Mouse (Mus musculus): Measurements from ENCODE around the gene Gm45233. TPM values are rescaled to one million over a fixed set of nuclear protein-coding genes. Genes with fewer than 3 reads are reported as not detected.

The Gm45233 gene
- total RNA-seq, 1 experiment, result not detected

- H3K4me3 ChIP-seq (ENCODE audit: insufficient read depth in 1 of 2, low read depth in 1 of 2, low read length in 2 of 2, poor library complexity in 1 of 2, severe bottlenecking in 1 of 2), result no peak overlapping the region
- peaks cover 2 to 3% of the 10 kb centered on the region in 2 experiments; a peak in 2 of 4 replicates for H3K4me1 ChIP-seq (ENCODE audit: control insufficient read depth in 2 of 2, insufficient read depth in 2 of 2, low read length in 2 of 2, poor library complexity in 1 of 2)
- in situ Hi-C loops (cut with MboI; ENCODE audit: low sequenced_read_pairs in 2 of 2, unreplicated experiment in 2 of 2), result no loop called here
- DNase-seq (ENCODE audit: low read depth, low spot score), result no peak
- H3K27ac ChIP-seq (ENCODE audit: insufficient read depth, low read depth, low read length, poor library complexity, severe bottlenecking), result no peak overlapping the region
- no peak overlapping the region for H3K9ac ChIP-seq (ENCODE audit: insufficient read depth, low read depth, low read length, poor library complexity, severe bottlenecking)
- no peaks in the 10 kb centered on the region for H3K36me3 ChIP-seq (ENCODE audit: control insufficient read depth, insufficient read depth, low read length, poor library complexity, severe bottlenecking)
- no peaks in the 10 kb centered on the region for H3K9me3 ChIP-seq (ENCODE audit: control insufficient read depth, insufficient read depth, low read depth, low read length)
- no peak for TF ChIP-seq ZNF384 (IDR thresholded peaks at IDR 0.05; ENCODE audit: low read depth, low read length)
- TF ChIP-seq ZC3H11A (IDR thresholded peaks at IDR 0.05; ENCODE audit: borderline replicate concordance, low read depth, low read length), result no peak
- no peak for TF ChIP-seq CHD2 (IDR thresholded peaks at IDR 0.05; ENCODE audit: low read depth, low read length)
- TF ChIP-seq HCFC1 (IDR thresholded peaks at IDR 0.05; ENCODE audit: borderline replicate concordance, insufficient read depth, low read length), result no peak
- TF ChIP-seq MAFK (IDR thresholded peaks at IDR 0.05; ENCODE audit: insufficient read depth, low read depth, low read length), result no peak
Observed at GRCm38 (mm10) chr7:43423991-43424625, 19.8 kb upstream of the Gm45233 start.

GRCm38 (mm10) chr7:43427406-43427805 lies 16.5 kb upstream of the Gm45233 start, which contains the start of gene Lim2:
Lim2 (plus strand) TSS chr7:43427670.
- H3K27ac ChIP-seq (ENCODE audit: insufficient read depth, low read depth, low read length, poor library complexity, severe bottlenecking), result no peak within 1 kb of the TSS
- H3K9ac ChIP-seq (ENCODE audit: insufficient read depth, low read depth, low read length, poor library complexity, severe bottlenecking), result no peak within 1 kb of the TSS
- no peaks in the 10 kb centered on the region for H3K9me3 ChIP-seq (ENCODE audit: control insufficient read depth, insufficient read depth, low read depth, low read length)
- H3K36me3 ChIP-seq (ENCODE audit: control insufficient read depth, insufficient read depth, low read length, poor library complexity, severe bottlenecking), result no peaks in the 10 kb centered on the region
- DNase-seq (ENCODE audit: low read depth, low spot score), result no peak
- peaks cover 2 to 6% of the 10 kb centered on the region in 2 experiments; a peak in 3 of 4 replicates for H3K4me1 ChIP-seq (ENCODE audit: control insufficient read depth in 2 of 2, insufficient read depth in 2 of 2, low read length in 2 of 2, poor library complexity in 1 of 2)
- TF ChIP-seq CHD2 (IDR thresholded peaks at IDR 0.05; ENCODE audit: low read depth, low read length), result no peak
- no peak for TF ChIP-seq ZNF384 (IDR thresholded peaks at IDR 0.05; ENCODE audit: low read depth, low read length)
- TF ChIP-seq MAFK (IDR thresholded peaks at IDR 0.05; ENCODE audit: insufficient read depth, low read depth, low read length), result no peak
- TF ChIP-seq ZC3H11A (IDR thresholded peaks at IDR 0.05; ENCODE audit: borderline replicate concordance, low read depth, low read length), result no peak
- no peak for TF ChIP-seq HCFC1 (IDR thresholded peaks at IDR 0.05; ENCODE audit: borderline replicate concordance, insufficient read depth, low read length)
- in situ Hi-C loops (cut with MboI; ENCODE audit: low sequenced_read_pairs in 2 of 2, unreplicated experiment in 2 of 2), result no loop called here
- no peak within 1 kb of the TSS for H3K4me3 ChIP-seq (ENCODE audit: insufficient read depth in 1 of 2, low read depth in 1 of 2, low read length in 2 of 2, poor library complexity in 1 of 2, severe bottlenecking in 1 of 2)

- Histone ChIP-seq H3K4me1 (ENCODE audit: control insufficient read depth in 2 of 2, insufficient read depth in 2 of 2, low read length in 2 of 2, poor library complexity in 1 of 2) (peaks cover 6 to 12% of the 10 kb centered on the region in 2 experiments; a peak in 3 of 4 replicates), H3K4me3 (ENCODE audit: insufficient read depth in 1 of 2, low read depth in 1 of 2, low read length in 2 of 2, poor library complexity in 1 of 2, severe bottlenecking in 1 of 2) (no peak overlapping the region), H3K9me3 (ENCODE audit: control insufficient read depth, insufficient read depth, low read depth, low read length) (no peaks in the 10 kb centered on the region), H3K27ac (ENCODE audit: insufficient read depth, low read depth, low read length, poor library complexity, severe bottlenecking) (no peak overlapping the region), H3K9ac (ENCODE audit: insufficient read depth, low read depth, low read length, poor library complexity, severe bottlenecking) (no peak overlapping the region), H3K36me3 (ENCODE audit: control insufficient read depth, insufficient read depth, low read length, poor library complexity, severe bottlenecking) (no peaks in the 10 kb centered on the region)
- TF ChIP-seq ZC3H11A (IDR thresholded peaks at IDR 0.05; ENCODE audit: borderline replicate concordance, low read depth, low read length), result no peak
- TF ChIP-seq HCFC1 (IDR thresholded peaks at IDR 0.05; ENCODE audit: borderline replicate concordance, insufficient read depth, low read length), result no peak
- no peak for TF ChIP-seq CHD2 (IDR thresholded peaks at IDR 0.05; ENCODE audit: low read depth, low read length)
- no peak for TF ChIP-seq MAFK (IDR thresholded peaks at IDR 0.05; ENCODE audit: insufficient read depth, low read depth, low read length)
- no peak for TF ChIP-seq ZNF384 (IDR thresholded peaks at IDR 0.05; ENCODE audit: low read depth, low read length)
- in situ Hi-C loops (cut with MboI; ENCODE audit: low sequenced_read_pairs in 2 of 2, unreplicated experiment in 2 of 2), result no loop called here
- DNase-seq (ENCODE audit: low read depth, low spot score), result no peak
Observed at GRCm38 (mm10) chr7:43429500-43429899, 14.4 kb upstream of the Gm45233 start.

GRCm38 (mm10) chr7:43432891-43433290 lies 11.0 kb upstream of the Gm45233 start:
- no peak for DNase-seq (ENCODE audit: low read depth, low spot score)
- Histone ChIP-seq H3K4me3 (ENCODE audit: insufficient read depth in 1 of 2, low read depth in 1 of 2, low read length in 2 of 2, poor library complexity in 1 of 2, severe bottlenecking in 1 of 2) (no peak overlapping the region), H3K4me1 (ENCODE audit: control insufficient read depth in 2 of 2, insufficient read depth in 2 of 2, low read length in 2 of 2, poor library complexity in 1 of 2) (peaks cover 4 to 12% of the 10 kb centered on the region in 2 experiments; a peak in 3 of 4 replicates), H3K9ac (ENCODE audit: insufficient read depth, low read depth, low read length, poor library complexity, severe bottlenecking) (no peak overlapping the region), H3K27ac (ENCODE audit: insufficient read depth, low read depth, low read length, poor library complexity, severe bottlenecking) (no peak overlapping the region), H3K9me3 (ENCODE audit: control insufficient read depth, insufficient read depth, low read depth, low read length) (no peaks in the 10 kb centered on the region), H3K36me3 (ENCODE audit: control insufficient read depth, insufficient read depth, low read length, poor library complexity, severe bottlenecking) (no peaks in the 10 kb centered on the region)
- in situ Hi-C loops (cut with MboI; ENCODE audit: low sequenced_read_pairs in 2 of 2, unreplicated experiment in 2 of 2), result no loop called here
- TF ChIP-seq ZC3H11A (IDR thresholded peaks at IDR 0.05; ENCODE audit: borderline replicate concordance, low read depth, low read length), result no peak
- TF ChIP-seq HCFC1 (IDR thresholded peaks at IDR 0.05; ENCODE audit: borderline replicate concordance, insufficient read depth, low read length), result no peak
- TF ChIP-seq MAFK (IDR thresholded peaks at IDR 0.05; ENCODE audit: insufficient read depth, low read depth, low read length), result no peak
- no peak for TF ChIP-seq ZNF384 (IDR thresholded peaks at IDR 0.05; ENCODE audit: low read depth, low read length)
- TF ChIP-seq CHD2 (IDR thresholded peaks at IDR 0.05; ENCODE audit: low read depth, low read length), result no peak
